ENCODE assay signal across 9 mouse cellular contexts in genomic region chr16:32431926-32432325, GRCm38 (mm10). TPM values are rescaled to one million over a fixed set of nuclear protein-coding genes. Genes with fewer than 3 reads are reported as not detected.
A peak's percentile ranks its signal among the peaks of the same experiment; 100 is the strongest.
DNase-seq lines count a peak whose midpoint lies in the region; ATAC-seq lines count a peak whose summit lies in the region.
"Had no signal": no experiment of that assay in that cellular context is flagged by ENCODE, and none has a peak within 500 bp of the region (broad histone marks: within the 10 kb centered on the region; RNA-seq: fewer than 3 reads in every experiment).

No protein-coding gene starts in this region.

- no peak overlapping the region for H3K9ac ChIP-seq in kidney, embryonic 15.5 days
- H3K9ac ChIP-seq in hindbrain, embryonic 14.5 days: peak overlapping the region; percentile 89; the same call in 1 of the 2 replicates
- H3K9ac ChIP-seq in midbrain, embryonic 12.5 days (replicated peaks): no peak overlapping the region

- H3K4me3 ChIP-seq in kidney, embryonic 15.5 days (replicated peaks): peak overlapping the region; percentile 74
- H3K4me3 ChIP-seq in embryonic facial prominence, embryonic 10.5 days: peak overlapping the region; percentile 79; the same call in 1 of the 2 replicates
- H3K4me3 ChIP-seq in hindbrain, embryonic 14.5 days (replicated peaks; ENCODE audit: low read length): peak overlapping the region; percentile 89
- peak overlapping the region; percentile 78; the same call in 1 of the 2 replicates for H3K4me3 ChIP-seq in midbrain, embryonic 12.5 days

- WGBS in kidney, embryonic 15.5 days: 100% methylated on average over 1 of the region's 1 CpGs
- WGBS in embryonic facial prominence, embryonic 10.5 days: 88% methylated on average over 1 of the region's 1 CpGs
- 92% methylated on average over 1 of the region's 1 CpGs for WGBS in hindbrain, embryonic 14.5 days
- WGBS in midbrain, embryonic 12.5 days: 93% methylated on average over 1 of the region's 1 CpGs

- H3K27me3 ChIP-seq in kidney, embryonic 15.5 days: no peaks in the 10 kb centered on the region
- H3K27me3 ChIP-seq in embryonic facial prominence, embryonic 10.5 days (replicated peaks; ENCODE audit: low read depth, poor library complexity, severe bottlenecking): no peaks in the 10 kb centered on the region
- no peaks in the 10 kb centered on the region for H3K27me3 ChIP-seq in hindbrain, embryonic 14.5 days (ENCODE audit: control insufficient read depth, insufficient read depth, low read length)
- H3K27me3 ChIP-seq in midbrain, embryonic 12.5 days: no peaks in the 10 kb centered on the region

- peaks cover 14% of the 10 kb centered on the region for H3K4me1 ChIP-seq in kidney, embryonic 15.5 days
- H3K4me1 ChIP-seq in embryonic facial prominence, embryonic 10.5 days: peaks cover 17% of the 10 kb centered on the region
- peaks cover 16% of the 10 kb centered on the region for H3K4me1 ChIP-seq in hindbrain, embryonic 14.5 days (replicated peaks; ENCODE audit: control insufficient read depth, insufficient read depth, low read length)
- H3K4me1 ChIP-seq in midbrain, embryonic 12.5 days: peaks cover 14% of the 10 kb centered on the region

- no peak overlapping the region for H3K27ac ChIP-seq in kidney, embryonic 15.5 days
- no peak overlapping the region for H3K27ac ChIP-seq in embryonic facial prominence, embryonic 10.5 days (replicated peaks)
- no peak overlapping the region for H3K27ac ChIP-seq in hindbrain, embryonic 14.5 days
- no peak overlapping the region for H3K27ac ChIP-seq in midbrain, embryonic 12.5 days (replicated peaks)

- no peak for DNase-seq in kidney, postnatal 36 days
- no peak for DNase-seq in embryonic facial prominence, embryonic 10.5 days (ENCODE audit: low spot score)
- DNase-seq in hindbrain, embryonic 14.5 days (ENCODE audit: low spot score): no peak
- no peak for DNase-seq in ovary, adult 18-20 months (ENCODE audit: low spot score)
- DNase-seq in Muller cell, postnatal 12 days (ENCODE audit: inconsistent ontology term): no peak
- no peak for DNase-seq in yolk sac, embryonic 10.5 days (ENCODE audit: low spot score)
- DNase-seq: lung, postnatal 4 days had no signal

- ATAC-seq in kidney, embryonic 15.5 days (replicated peaks; ENCODE audit: low FRiP score): no peak
- ATAC-seq in hindbrain, embryonic 14.5 days (ENCODE audit: low FRiP score): no peak
- no peak for ATAC-seq in midbrain, embryonic 12.5 days (ENCODE audit: low FRiP score, low read depth)

- H3K4me2 ChIP-seq in kidney, embryonic 15.5 days: peak overlapping the region; percentile 87
- H3K4me2 ChIP-seq in hindbrain, embryonic 14.5 days (replicated peaks): peak overlapping the region; percentile 87
- peak overlapping the region; percentile 91 for H3K4me2 ChIP-seq in midbrain, embryonic 12.5 days (replicated peaks)

- no peaks in the 10 kb centered on the region for H3K36me3 ChIP-seq in kidney, embryonic 15.5 days
- H3K36me3 ChIP-seq in embryonic facial prominence, embryonic 10.5 days (replicated peaks): no peaks in the 10 kb centered on the region
- no peaks in the 10 kb centered on the region for H3K36me3 ChIP-seq in hindbrain, embryonic 14.5 days (replicated peaks; ENCODE audit: control insufficient read depth, insufficient read depth)
- H3K36me3 ChIP-seq in midbrain, embryonic 12.5 days: no peaks in the 10 kb centered on the region

- no peaks in the 10 kb centered on the region for H3K9me3 ChIP-seq in kidney, embryonic 15.5 days (replicated peaks)
- H3K9me3 ChIP-seq in embryonic facial prominence, embryonic 10.5 days: no peaks in the 10 kb centered on the region
- no peaks in the 10 kb centered on the region for H3K9me3 ChIP-seq in hindbrain, embryonic 14.5 days (ENCODE audit: control insufficient read depth, low read length)
- no peaks in the 10 kb centered on the region for H3K9me3 ChIP-seq in midbrain, embryonic 12.5 days

RNA-seq across cellular contexts. Expression of gene Pcyt1a, which starts 1.2 kb away (rescaled TPM):
- polyA plus RNA-seq in kidney, embryonic 15.5 days (2015; fragmentation: Nextera tagmentation; extraction: Ambion mirVana): 35.8 and 41.3 TPM in 2 replicates
- polyA plus RNA-seq in embryonic facial prominence, embryonic 10.5 days (2016; fragmentation: Nextera tagmentation; extraction: Ambion mirVana): 43.8 and 46.4 TPM in 2 replicates
- 53.1 and 54.5 TPM in 2 replicates for polyA plus RNA-seq in hindbrain, embryonic 14.5 days (2014; fragmentation: Nextera tagmentation; extraction: Ambion mirVana)
- 43.5 and 46.0 TPM in 2 replicates for polyA plus RNA-seq in midbrain, embryonic 12.5 days (2016; fragmentation: Nextera tagmentation; extraction: Ambion mirVana)

RNA-seq across cellular contexts. Expression of gene Tctex1d2, which starts 12.4 kb away (rescaled TPM):
- 32.0 and 33.6 TPM in 2 replicates for polyA plus RNA-seq in kidney, embryonic 15.5 days (2015; fragmentation: Nextera tagmentation; extraction: Ambion mirVana)
- 32.5 and 34.1 TPM in 2 replicates for polyA plus RNA-seq in embryonic facial prominence, embryonic 10.5 days (2016; fragmentation: Nextera tagmentation; extraction: Ambion mirVana)
- polyA plus RNA-seq in hindbrain, embryonic 14.5 days (2014; fragmentation: Nextera tagmentation; extraction: Ambion mirVana): 37.5 and 49.7 TPM in 2 replicates
- 26.2 and 28.4 TPM in 2 replicates for polyA plus RNA-seq in midbrain, embryonic 12.5 days (2016; fragmentation: Nextera tagmentation; extraction: Ambion mirVana)

RNA-seq across cellular contexts. Expression of gene Tm4sf19, which starts 31.6 kb away (rescaled TPM):
- polyA plus RNA-seq in kidney, embryonic 15.5 days (2015; fragmentation: Nextera tagmentation; extraction: Ambion mirVana): 0.55 TPM in 1 of 2 replicates, not detected in the other
- not detected in 2 replicates for polyA plus RNA-seq in embryonic facial prominence, embryonic 10.5 days (2016; fragmentation: Nextera tagmentation; extraction: Ambion mirVana)
- polyA plus RNA-seq in hindbrain, embryonic 14.5 days (2014; fragmentation: Nextera tagmentation; extraction: Ambion mirVana): not detected in 2 replicates
- polyA plus RNA-seq in midbrain, embryonic 12.5 days (2016; fragmentation: Nextera tagmentation; extraction: Ambion mirVana): not detected in 2 replicates

RNA-seq across cellular contexts. Expression of gene Slc51a, which starts 55.8 kb away (rescaled TPM):
- polyA plus RNA-seq in kidney, embryonic 15.5 days (2015; fragmentation: Nextera tagmentation; extraction: Ambion mirVana): 2.1 and 2.2 TPM in 2 replicates
- 0.24 and 0.39 TPM in 2 replicates for polyA plus RNA-seq in embryonic facial prominence, embryonic 10.5 days (2016; fragmentation: Nextera tagmentation; extraction: Ambion mirVana)
- polyA plus RNA-seq in hindbrain, embryonic 14.5 days (2014; fragmentation: Nextera tagmentation; extraction: Ambion mirVana): 0.23 and 0.47 TPM in 2 replicates
- polyA plus RNA-seq in midbrain, embryonic 12.5 days (2016; fragmentation: Nextera tagmentation; extraction: Ambion mirVana): 0.18 and 0.24 TPM in 2 replicates
